Mouse (Mus musculus) embryonic facial prominence, embryonic 13.5 days (tissue): Measurements from ENCODE around the gene Efna5. TPM values are rescaled to one million over a fixed set of nuclear protein-coding genes. Genes with fewer than 3 reads are reported as not detected.

ENCODE experiments used
- ATAC-seq: fragments of 200-750 bp; cut with Nextera tagmentation; 2 replicates; pipeline ENCODE4 v1.8.0; 2017; ENCODE audit warnings: low read depth; ENCODE audit not compliant: insufficient number of reproducible peaks, insufficient read depth, low FRiP score, low TSS enrichment
- H3K27ac ChIP-seq: fragments of 300-500 bp; sonication (generic); 2 replicates; pipeline ENCODE4 v1.5.1; 2015; ENCODE audit warnings: moderate library complexity, mild to moderate bottlenecking, inconsistent platforms
- H3K27me3 ChIP-seq: fragments of 300-500 bp; sonication (generic); 2 replicates; pipeline ENCODE4 v1.6.1; 2015; ENCODE audit warnings: mild to moderate bottlenecking, inconsistent platforms
- H3K36me3 ChIP-seq: fragments of 300-500 bp; sonication (generic); 2 replicates; pipeline ENCODE4 v1.6.1; 2015; ENCODE audit warnings: mild to moderate bottlenecking, inconsistent platforms
- H3K4me1 ChIP-seq: fragments of 300-500 bp; sonication (generic); 2 replicates; pipeline ENCODE4 v1.6.1; 2015; ENCODE audit warnings: inconsistent platforms
- H3K4me2 ChIP-seq: fragments of 300-500 bp; sonication (generic); 2 replicates; pipeline ENCODE4 v1.6.1; 2015; ENCODE audit warnings: moderate library complexity, mild to moderate bottlenecking, inconsistent platforms
- H3K4me3 ChIP-seq: fragments of 300-500 bp; sonication (generic); 2 replicates; pipeline ENCODE4 v1.5.1; 2015; ENCODE audit warnings: mild to moderate bottlenecking, inconsistent platforms
- H3K9ac ChIP-seq: fragments of 300-500 bp; sonication (generic); 2 replicates; pipeline ENCODE4 v1.6.1; 2015; ENCODE audit warnings: mild to moderate bottlenecking, inconsistent platforms
- H3K9me3 ChIP-seq: fragments of 300-500 bp; sonication (generic); 2 replicates; pipeline ENCODE4 v1.6.1; 2016; ENCODE audit warnings: inconsistent platforms
- WGBS: fragments of 180-500 bp; shearing (Covaris S2); methylation state at CpG from one replicate; pipeline ENCODE4 v1.1.7; 2015; ENCODE audit warnings: mixed read lengths; 5-methylcytosine and 5-hydroxymethylcytosine counted together
- polyA plus RNA-seq: library from polyadenylated mRNA; unstranded; fragments of >200 nt; fragmentation: Nextera tagmentation; extraction: Ambion mirVana; gene quantifications from 2 replicates; pipeline ENCODE4 v1.2.1, GENCODE M21; 2015

Efna5 gene
- polyA plus RNA-seq, 1 experiment from 2014 or later, result 109 TPM

DNA sequence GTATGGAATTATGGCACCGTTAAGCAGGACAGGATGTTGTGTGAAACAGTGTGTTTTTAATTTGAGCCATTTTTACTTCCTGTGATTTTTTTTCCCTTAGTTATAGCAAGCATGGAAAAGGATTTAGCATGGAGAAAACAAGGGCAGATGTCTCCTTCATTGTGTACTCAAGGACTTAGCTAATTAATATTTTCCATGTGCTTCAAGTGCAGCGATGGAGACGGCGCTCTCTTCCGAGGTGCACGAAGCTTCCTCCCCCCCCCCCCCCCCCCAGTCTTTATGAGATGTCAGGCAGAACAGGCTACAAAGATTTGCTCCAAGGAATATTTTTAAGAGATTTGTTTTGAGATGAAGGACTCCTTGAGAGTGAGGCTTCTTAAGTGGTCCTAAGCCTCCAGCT lies 301.5 kb downstream of the Efna5 start:
- no peaks in the 10 kb centered on the region for H3K36me3 ChIP-seq
- no peak overlapping the region for H3K4me3 ChIP-seq
- no peak for ATAC-seq
- H3K9me3 ChIP-seq, result no peaks in the 10 kb centered on the region
- H3K4me1 ChIP-seq, result peaks cover 8% of the 10 kb centered on the region
- no peak overlapping the region for H3K9ac ChIP-seq
- H3K4me2 ChIP-seq, result peak overlapping the region; percentile 27
- WGBS, result 27% methylated on average over 6 of the region's 6 CpGs
- H3K27ac ChIP-seq, result no peak overlapping the region
- H3K27me3 ChIP-seq, result no peaks in the 10 kb centered on the region

DNA sequence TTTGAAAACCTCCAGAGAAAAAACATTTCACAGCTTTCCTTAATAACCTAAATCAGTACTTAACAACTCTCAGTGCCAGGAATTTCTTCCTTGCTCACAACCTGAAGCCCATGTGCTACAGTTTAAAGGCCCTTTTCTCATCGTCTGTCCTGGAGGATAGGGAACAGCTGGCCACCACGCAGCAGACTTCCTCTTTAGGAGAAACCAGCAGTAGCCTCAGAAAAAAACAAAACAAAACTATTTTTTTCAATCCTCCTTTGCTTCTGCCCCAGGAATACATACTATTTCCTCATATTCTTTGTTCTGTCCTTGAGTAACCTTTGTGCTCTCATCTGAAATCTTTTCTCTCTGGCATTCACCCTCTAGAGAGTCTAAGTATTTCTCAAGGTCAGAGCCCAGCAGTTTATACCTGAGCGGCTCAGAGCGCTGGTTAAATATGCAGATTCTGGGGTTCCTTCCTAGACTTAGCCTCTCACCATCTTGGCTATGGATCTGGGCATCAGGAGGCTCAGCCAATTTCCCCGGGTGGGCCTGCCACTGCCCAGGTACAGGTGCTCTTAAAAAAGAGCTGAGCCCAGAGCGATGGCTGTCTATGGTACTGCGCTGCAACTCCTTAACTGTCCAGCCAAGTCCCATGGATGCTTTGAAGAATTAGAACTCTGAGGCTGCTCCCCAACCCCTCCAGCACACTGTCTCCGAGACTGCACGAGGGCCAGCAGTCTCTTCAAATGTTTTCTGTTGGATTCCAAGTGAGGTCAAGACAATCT lies 306.4 kb downstream of the Efna5 start:
- ATAC-seq, result no peak
- Histone ChIP-seq H3K27ac (no peak overlapping the region), H3K9ac (no peak overlapping the region), H3K4me3 (no peak overlapping the region), H3K36me3 (no peaks in the 10 kb centered on the region), H3K9me3 (no peaks in the 10 kb centered on the region), H3K4me2 (no peak overlapping the region), H3K4me1 (peaks cover 7% of the 10 kb centered on the region; the same call in 1 of the 2 replicates), H3K27me3 (no peaks in the 10 kb centered on the region)
- WGBS, result 68% methylated on average over 9 of the region's 9 CpGs

DNA sequence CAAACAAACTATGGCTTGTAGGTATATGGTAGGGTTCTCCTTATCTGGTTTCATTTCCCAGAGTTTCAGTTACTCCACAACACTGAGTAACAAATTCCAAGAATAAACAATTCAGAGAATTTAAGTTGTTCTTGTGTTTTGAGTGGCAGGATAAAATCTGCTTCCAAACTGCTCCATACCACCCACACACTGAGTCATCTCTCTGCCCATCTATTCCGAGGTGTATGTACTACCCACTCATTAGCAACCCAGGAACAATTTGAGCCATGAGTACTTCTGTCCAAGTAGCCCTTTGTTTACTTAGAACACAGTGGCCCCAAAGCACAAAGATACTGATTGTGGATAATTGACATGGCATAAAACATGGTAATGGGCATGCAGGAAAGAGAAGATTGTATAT lies 311.0 kb downstream of the Efna5 start:
- Histone ChIP-seq H3K27ac (no peak overlapping the region), H3K36me3 (no peaks in the 10 kb centered on the region), H3K27me3 (no peaks in the 10 kb centered on the region; the same call in 1 of the 2 replicates), H3K9me3 (no peaks in the 10 kb centered on the region), H3K4me2 (no peak overlapping the region), H3K9ac (no peak overlapping the region), H3K4me3 (no peak overlapping the region), H3K4me1 (peaks cover 32% of the 10 kb centered on the region)
- 72% methylated on average over 1 of the region's 1 CpGs for WGBS
- ATAC-seq, result no peak

DNA sequence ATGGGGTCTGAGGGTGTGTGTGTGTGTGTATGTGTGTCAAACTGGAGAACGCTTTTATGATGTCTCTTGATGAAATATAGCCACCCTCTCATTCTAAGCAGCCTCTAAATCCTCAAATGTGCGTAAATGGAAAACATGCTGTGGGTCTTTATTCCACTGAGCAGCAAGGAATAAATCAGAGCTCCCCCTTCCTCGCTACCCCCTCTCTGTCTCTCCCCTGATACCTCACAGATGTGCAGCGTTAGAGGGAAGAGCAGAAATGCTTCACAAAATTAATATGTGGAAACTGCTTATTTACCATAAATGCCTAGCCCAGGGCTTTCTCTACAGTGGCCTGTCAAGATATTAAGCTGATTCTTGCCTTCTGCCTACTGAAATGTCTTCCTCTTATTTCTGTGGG lies 313.1 kb downstream of the Efna5 start:
- ATAC-seq, result no peak
- H3K36me3 ChIP-seq, result no peaks in the 10 kb centered on the region
- no peak overlapping the region for H3K9ac ChIP-seq
- H3K27me3 ChIP-seq, result no peaks in the 10 kb centered on the region; the same call in 1 of the 2 replicates
- no peak overlapping the region for H3K4me2 ChIP-seq
- peaks cover 24% of the 10 kb centered on the region for H3K4me1 ChIP-seq
- no peaks in the 10 kb centered on the region for H3K9me3 ChIP-seq
- no peak overlapping the region for H3K27ac ChIP-seq
- WGBS, result 33% methylated on average over 4 of the region's 4 CpGs
- H3K4me3 ChIP-seq, result no peak overlapping the region

DNA sequence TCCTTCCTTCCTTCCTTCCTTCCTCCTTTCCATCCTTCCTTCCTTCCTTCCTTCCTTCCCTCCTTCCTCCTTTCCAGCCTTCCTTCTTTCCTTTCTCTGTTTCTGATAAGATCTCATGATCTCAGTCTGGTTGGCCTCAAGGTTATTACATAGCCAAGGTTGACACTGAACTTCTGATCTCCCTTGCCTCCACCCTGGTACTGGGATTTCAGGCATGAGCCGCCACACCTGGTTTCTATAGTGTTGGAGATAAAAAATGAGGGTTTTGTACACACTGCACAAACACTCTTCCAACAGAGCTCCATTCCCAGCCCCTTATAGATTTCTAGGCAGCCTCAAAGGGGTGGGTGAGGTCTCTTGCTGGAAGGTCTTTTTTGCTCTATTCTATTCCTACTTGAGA lies 315.5 kb downstream of the Efna5 start:
- Histone ChIP-seq H3K27ac (no peak overlapping the region), H3K27me3 (no peaks in the 10 kb centered on the region; the same call in 1 of the 2 replicates), H3K4me1 (peaks cover 24% of the 10 kb centered on the region), H3K36me3 (no peaks in the 10 kb centered on the region), H3K4me3 (no peak overlapping the region), H3K9ac (no peak overlapping the region), H3K9me3 (no peaks in the 10 kb centered on the region), H3K4me2 (no peak overlapping the region)
- 76% methylated on average over 1 of the region's 1 CpGs for WGBS
- no peak for ATAC-seq

DNA sequence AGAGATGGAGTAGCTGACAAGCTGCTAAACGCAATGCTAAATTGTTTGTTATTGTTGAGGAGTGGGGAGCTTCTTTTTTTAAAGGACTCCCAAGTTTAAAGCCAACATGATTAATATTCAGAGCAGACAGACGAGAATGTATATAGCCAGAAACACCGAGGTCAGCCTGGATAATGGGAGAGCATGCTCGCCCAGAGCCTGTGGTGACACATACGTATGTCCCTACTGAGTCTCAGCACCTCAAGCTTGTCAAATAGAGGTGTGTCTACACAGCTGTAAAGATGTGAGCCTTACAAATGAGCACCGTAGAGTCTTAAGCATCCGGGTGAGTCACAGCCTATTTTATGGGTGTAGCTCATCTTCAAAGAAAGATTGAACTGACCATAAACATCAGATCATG lies 318.7 kb downstream of the Efna5 start:
- Histone ChIP-seq H3K9ac (no peak overlapping the region), H3K4me3 (no peak overlapping the region), H3K4me2 (no peak overlapping the region), H3K36me3 (no peaks in the 10 kb centered on the region), H3K27ac (no peak overlapping the region), H3K9me3 (no peaks in the 10 kb centered on the region), H3K27me3 (no peaks in the 10 kb centered on the region; the same call in 1 of the 2 replicates), H3K4me1 (peaks cover 7% of the 10 kb centered on the region)
- 90% methylated on average over 7 of the region's 7 CpGs for WGBS
- ATAC-seq, result no peak

DNA sequence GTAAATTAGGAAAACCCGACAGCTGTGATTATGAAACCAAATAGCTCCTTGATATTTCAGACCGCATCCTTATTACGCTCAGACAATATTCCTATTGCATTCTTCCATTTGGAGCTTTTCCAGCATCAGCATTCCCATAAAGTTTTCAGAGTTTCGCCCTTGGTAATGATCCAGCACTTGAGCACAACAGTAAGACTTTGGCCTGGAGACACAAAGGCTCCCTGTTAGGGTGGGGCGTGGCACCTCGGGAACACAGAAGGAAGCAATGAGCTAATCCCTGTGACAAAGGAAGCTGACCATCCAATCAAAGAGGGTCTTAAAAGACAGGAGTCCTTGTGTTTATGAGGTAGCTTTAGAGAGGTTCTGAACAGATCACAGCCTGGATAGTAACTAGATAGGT lies 323.9 kb downstream of the Efna5 start:
- Histone ChIP-seq H3K4me2 (no peak overlapping the region), H3K4me1 (no peaks in the 10 kb centered on the region), H3K9ac (no peak overlapping the region), H3K9me3 (no peaks in the 10 kb centered on the region), H3K27ac (no peak overlapping the region), H3K4me3 (no peak overlapping the region), H3K27me3 (no peaks in the 10 kb centered on the region), H3K36me3 (no peaks in the 10 kb centered on the region)
- WGBS, result 64% methylated on average over 6 of the region's 6 CpGs
- ATAC-seq, result no peak
